Mouse (Mus musculus) right cerebral cortex, postnatal 25 days (tissue): ENCODE measurements around the gene Gns.

Experiments
- DNase-seq: peaks from one replicate; pipeline ENCODE4 v3.0.0; 2022

Gns gene

GRCm38 (mm10) chr10:121367271-121367670 is 2.4 kb downstream of the Gns start:
- DNase-seq = no peak

GRCm38 (mm10) chr10:121367780-121368179 is 2.9 kb downstream of the Gns start:
- no peak for DNase-seq

- DNase-seq = no peak
Observed at GRCm38 (mm10) chr10:121368783-121369465, 4.0 kb downstream of the Gns start.

GRCm38 (mm10) chr10:121370777-121371176 is 5.9 kb downstream of the Gns start:
- DNase-seq = no peak

- no peak for DNase-seq
Observed at GRCm38 (mm10) chr10:121374013-121374412, 9.1 kb downstream of the Gns start.

GRCm38 (mm10) chr10:121374693-121375620 is 10.1 kb downstream of the Gns start:
- DNase-seq = no peak

- DNase-seq = no peak
Observed at GRCm38 (mm10) chr10:121375649-121376493, 11.0 kb downstream of the Gns start.

GRCm38 (mm10) chr10:121376530-121377271 is 11.8 kb downstream of the Gns start:
- DNase-seq = no peak

GRCm38 (mm10) chr10:121379387-121379786 is 14.5 kb downstream of the Gns start:
- DNase-seq = no peak

GRCm38 (mm10) chr10:121381280-121381679 is 16.4 kb downstream of the Gns start:
- DNase-seq = no peak

GRCm38 (mm10) chr10:121384710-121385109 is 19.8 kb downstream of the Gns start:
- no peak for DNase-seq

- no peak for DNase-seq
Observed at GRCm38 (mm10) chr10:121385695-121386094, 20.8 kb downstream of the Gns start.

GRCm38 (mm10) chr10:121386347-121386746 is 21.5 kb downstream of the Gns start:
- no peak for DNase-seq

- DNase-seq = no peak
Observed at GRCm38 (mm10) chr10:121390602-121391001, 25.7 kb downstream of the Gns start.

- DNase-seq = no peak
Observed at GRCm38 (mm10) chr10:121391901-121392300, 27.0 kb downstream of the Gns start.

- no peak for DNase-seq
Observed at GRCm38 (mm10) chr10:121394270-121394669, 29.4 kb downstream of the Gns start.

GRCm38 (mm10) chr10:121394789-121395325 is 30.0 kb downstream of the Gns start:
- DNase-seq = no peak

GRCm38 (mm10) chr10:121395542-121396176 is 30.8 kb downstream of the Gns start:
- no peak for DNase-seq

- no peak for DNase-seq
Observed at GRCm38 (mm10) chr10:121398599-121398998, 33.7 kb downstream of the Gns start.

- DNase-seq = no peak
Observed at GRCm38 (mm10) chr10:121401005-121401404, 36.1 kb downstream of the Gns start.

GRCm38 (mm10) chr10:121403104-121403503 is 38.2 kb downstream of the Gns start:
- no peak for DNase-seq

GRCm38 (mm10) chr10:121403946-121404345 is 39.1 kb downstream of the Gns start:
- DNase-seq = no peak
